Mouse (Mus musculus): Measurements from ENCODE around the gene Nr6a1.
A peak's percentile ranks its signal among the peaks of the same experiment; 100 is the strongest.

The Nr6a1 gene

DNA sequence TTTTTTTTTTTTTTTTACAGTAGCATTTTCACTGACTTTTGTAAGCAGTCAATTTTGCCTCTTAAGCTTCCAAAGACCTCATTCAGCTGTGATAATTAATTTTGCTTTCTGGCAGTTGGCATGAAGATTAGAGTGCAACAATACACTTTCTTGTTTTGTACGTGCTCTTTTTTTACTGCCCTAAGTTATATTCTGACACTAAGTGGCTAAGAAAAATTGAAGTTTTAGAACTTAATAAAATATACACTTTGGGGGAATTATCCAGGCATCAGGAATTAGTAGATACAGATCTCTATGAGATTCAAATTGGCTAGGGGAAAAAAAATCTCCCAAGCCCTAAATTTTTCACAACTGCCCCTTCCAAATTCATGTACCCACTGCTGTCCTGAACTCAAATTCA is 144.8 kb downstream of the Nr6a1 start:
- no peak for DNase-seq (ENCODE audit: low spot score in 2 of 2)

DNA sequence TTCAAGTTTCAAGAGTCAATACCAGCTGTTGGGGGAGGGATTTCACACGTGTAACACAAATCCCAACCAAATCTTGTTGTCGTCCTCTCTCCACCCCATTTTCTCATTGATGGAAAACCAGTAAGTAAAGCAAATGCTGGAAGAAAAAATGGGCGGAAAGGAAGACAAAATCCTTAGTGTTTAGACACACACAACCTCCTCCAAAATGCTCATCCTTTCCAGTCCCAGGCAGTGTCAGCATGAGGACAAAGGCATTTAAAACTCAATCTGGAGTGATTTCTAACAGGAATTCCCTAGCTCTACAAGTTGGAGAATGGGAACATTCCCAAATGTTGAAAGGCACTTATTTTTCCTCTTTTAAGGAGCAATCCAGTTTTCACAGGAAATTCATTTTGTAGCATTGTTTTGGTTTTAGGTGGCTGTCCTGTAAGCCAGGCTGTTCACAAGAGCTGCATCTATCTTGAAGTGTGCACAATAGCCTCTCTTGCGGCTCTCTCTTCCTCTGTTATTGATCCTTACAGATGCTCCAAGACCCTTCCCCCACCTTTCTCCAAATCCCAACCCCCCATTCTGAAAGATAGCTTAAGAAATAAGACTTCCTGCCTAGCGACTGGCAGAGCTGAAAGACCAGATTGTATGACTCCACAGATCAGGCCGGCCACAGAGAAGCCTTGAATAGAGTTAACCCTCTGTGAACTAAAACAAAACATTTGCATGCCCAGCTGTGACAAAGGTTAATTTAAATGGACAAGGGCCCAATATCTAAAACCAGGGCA is 145.4 kb downstream of the Nr6a1 start:
- DNase-seq (ENCODE audit: low spot score in 2 of 2): no peak

GRCm38 (mm10) chr2:38779939-38780338 is 147.5 kb downstream of the Nr6a1 start:
- no peak for DNase-seq (ENCODE audit: low spot score in 2 of 2)

DNA sequence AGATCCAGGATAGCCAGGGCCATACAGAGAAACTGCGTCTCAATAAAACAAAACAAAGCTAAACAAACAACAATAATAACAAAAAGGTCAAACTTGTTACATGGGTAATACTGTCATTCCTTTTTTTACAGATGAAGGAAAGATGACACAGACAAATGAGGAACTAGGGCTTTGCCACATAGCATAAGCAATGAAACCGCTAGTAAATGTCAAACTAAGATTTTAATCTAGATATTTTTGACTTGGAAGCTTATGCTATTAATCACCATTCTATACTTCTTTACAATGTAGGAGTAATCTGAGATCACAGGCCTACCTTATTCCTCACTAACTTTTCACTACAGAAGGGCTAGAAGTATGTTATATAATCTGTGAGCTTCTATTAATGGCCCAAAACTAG is 150.2 kb downstream of the Nr6a1 start:
- no peak for DNase-seq (ENCODE audit: low spot score in 2 of 2)

GRCm38 (mm10) chr2:38774936-38775335 is 152.6 kb downstream of the Nr6a1 start:
- no peak for DNase-seq (ENCODE audit: low spot score in 2 of 2)

GRCm38 (mm10) chr2:38771478-38771797 is 156.1 kb downstream of the Nr6a1 start:
- no peak for DNase-seq (ENCODE audit: low spot score in 2 of 2)

GRCm38 (mm10) chr2:38770772-38771477 is 156.6 kb downstream of the Nr6a1 start:
- DNase-seq (ENCODE audit: low spot score in 2 of 2): no peak

- DNase-seq (ENCODE audit: low spot score in 2 of 2): no peak
These were observed 160.1 kb downstream of the Nr6a1 start for GRCm38 (mm10) chr2:38767177-38767931.

GRCm38 (mm10) chr2:38739847-38740246 is 187.6 kb downstream of the Nr6a1 start:
- no peak for DNase-seq (ENCODE audit: low spot score in 2 of 2)

DNA sequence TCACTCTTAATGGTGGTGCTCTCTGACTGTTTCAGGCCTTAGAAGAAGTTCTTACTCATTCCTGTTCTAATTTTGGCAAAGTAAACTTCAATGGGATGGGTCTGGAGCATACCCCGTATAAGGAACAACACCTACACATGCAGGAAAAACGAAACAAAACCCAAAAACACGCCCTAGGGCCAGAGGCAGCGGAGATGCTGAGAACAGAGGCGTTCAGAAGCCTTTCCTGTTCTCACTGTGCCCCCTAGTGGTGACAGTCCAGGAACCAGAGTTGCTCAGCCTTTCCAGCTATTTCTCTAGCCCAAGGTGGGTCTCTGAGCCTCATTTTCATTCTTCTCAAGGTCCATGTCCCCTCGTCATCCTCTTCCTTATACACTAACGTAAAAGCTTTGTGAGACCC is 188.1 kb downstream of the Nr6a1 start:
- DNase-seq (ENCODE audit: low spot score in 2 of 2): peak in 1 of 2 experiments; percentile 68

DNA sequence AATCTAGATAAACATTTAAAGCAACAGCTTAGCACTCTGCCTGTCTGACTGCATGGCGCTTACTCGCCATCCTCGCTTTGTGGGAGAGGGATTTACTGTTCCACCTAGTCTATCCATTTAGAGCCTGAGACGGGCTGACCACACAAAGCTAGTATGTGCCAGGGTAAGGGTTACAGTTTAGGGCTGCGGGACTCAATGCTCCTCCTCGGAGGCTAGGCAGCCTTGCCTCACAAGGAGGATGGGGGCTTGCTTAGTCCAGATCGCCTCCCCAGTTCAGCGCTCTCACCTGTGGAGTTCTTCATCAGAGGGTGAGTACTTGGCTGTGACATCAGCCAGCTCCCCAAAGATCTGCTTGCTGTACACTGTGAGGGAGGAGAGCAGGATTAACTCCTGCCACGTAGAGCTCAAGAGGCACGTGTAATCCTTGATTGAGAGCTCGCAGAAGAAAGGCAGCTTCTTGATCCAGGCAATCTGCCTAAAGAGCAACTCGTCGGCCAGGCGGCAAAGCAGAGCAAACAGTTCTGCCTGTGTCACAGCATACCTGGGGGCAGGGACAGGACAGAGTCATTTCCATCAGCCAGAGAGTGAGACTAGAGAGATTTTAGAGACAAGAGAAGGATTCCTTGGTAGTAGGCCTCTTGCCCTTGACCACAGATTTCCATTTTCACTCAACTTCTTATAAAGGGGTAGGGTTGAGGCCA is 188.7 kb downstream of the Nr6a1 start:
- no peak for DNase-seq (ENCODE audit: low spot score in 2 of 2)

DNA sequence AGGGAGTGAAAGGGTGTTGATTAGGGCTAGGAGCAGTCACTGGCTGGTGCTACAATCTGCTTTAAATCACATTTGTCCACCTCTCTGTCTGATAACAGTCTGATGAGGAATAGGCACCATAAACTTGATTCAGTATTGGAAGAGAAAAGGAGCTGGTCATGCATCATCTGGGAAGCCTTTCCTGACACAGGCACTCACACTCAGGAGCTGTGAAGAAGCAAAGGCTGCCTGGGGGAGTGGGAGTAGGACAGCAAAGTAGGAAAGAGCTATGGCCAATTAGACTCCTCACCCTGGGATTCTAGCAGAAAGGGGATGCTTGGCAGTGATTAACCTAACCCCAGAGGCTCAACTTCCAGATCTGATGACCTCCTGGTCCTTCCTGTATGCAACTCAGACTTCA is 191.7 kb downstream of the Nr6a1 start:
- DNase-seq (ENCODE audit: low spot score in 2 of 2): no peak

DNA sequence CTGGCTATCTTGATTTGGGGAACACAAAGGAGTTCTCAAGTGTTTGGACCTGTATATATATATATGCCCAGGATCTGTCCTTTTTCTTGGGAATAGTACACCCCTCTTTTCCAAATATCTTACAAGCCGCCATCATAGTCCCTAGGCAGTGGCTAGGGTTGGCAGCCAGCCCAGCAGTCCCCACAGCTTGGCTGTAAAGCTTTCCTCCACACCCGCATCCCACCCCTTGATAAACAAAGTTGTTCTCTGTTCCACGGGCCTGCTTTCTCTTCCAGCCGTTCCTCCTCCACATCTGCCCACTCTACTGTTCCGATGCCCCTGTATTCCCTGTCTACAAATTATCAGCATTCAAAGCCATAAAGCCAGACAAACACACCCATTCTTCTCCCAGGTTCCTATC is 192.8 kb downstream of the Nr6a1 start:
- DNase-seq (ENCODE audit: low spot score in 2 of 2): no peak

GRCm38 (mm10) chr2:38730331-38730827 is 197.1 kb downstream of the Nr6a1 start:
- no peak for DNase-seq (ENCODE audit: low spot score in 2 of 2)

DNA sequence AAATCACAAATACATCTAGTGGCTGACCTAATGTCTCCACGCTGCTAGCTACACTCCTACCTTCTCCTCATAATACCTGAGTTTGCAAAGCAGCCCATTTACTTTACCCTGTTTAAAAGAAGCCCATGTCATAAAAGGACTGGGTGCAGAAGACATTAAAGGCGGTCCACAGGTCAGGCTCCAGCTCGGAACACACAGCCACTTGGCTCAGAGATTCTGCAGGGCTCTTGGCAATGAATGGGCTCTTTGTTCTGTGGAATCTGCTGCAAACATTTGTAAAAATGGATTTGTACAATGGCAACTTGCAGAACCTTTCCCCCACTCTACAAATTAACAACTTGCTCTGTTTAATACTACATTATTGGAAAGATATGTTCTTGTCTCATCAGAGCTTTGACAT is 202.1 kb downstream of the Nr6a1 start:
- DNase-seq (ENCODE audit: low spot score in 2 of 2): no peak

GRCm38 (mm10) chr2:38723378-38723777 is 204.1 kb downstream of the Nr6a1 start:
- DNase-seq (ENCODE audit: low spot score in 2 of 2): no peak

DNA sequence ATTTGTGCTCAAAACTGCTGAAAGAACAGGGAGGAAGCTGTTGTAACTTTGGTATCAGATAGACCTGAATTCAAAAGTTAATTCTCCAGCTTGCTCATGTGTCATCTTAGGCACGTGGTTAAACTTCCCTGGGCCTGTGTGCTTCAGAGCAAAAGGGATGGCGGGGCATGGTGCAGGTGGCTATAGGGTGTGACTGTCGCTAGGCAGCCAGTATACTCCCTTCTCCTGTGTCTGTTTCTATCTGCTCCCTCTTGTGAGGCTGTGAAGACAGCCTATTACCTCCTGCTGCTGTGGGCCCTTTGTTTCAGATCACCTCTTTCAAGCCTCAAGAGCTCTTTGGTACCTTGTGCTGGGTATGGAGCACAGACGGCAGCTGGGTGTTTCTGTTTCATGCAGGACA is 205.4 kb downstream of the Nr6a1 start:
- DNase-seq (ENCODE audit: low spot score in 2 of 2): no peak

- DNase-seq (ENCODE audit: low spot score in 2 of 2): no peak
These were observed 206.8 kb downstream of the Nr6a1 start for GRCm38 (mm10) chr2:38720661-38721060.

DNA sequence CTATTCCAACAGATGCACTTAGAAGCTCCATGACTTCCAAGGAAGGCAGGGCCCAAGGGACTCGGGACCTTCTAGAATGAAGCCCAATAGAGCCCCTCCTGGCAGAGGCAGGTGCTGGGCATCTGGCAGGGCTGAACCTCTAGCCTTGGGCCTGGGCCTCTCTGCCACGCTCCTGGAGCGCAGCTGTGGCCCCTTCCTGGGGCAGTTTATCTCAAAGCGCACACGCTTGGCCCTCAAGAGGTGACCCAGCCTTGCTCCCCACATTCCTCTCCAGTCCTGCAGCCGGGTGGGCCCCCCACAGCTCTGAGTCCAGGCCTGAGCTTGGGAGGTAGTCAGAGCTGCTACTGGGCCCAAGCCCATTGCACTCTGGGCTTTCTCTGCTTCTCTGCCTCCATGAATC is 208.1 kb downstream of the Nr6a1 start:
- no peak for DNase-seq (ENCODE audit: low spot score in 2 of 2)

GRCm38 (mm10) chr2:38718676-38719075 is 208.8 kb downstream of the Nr6a1 start:
- DNase-seq (ENCODE audit: low spot score in 2 of 2): no peak

DNA sequence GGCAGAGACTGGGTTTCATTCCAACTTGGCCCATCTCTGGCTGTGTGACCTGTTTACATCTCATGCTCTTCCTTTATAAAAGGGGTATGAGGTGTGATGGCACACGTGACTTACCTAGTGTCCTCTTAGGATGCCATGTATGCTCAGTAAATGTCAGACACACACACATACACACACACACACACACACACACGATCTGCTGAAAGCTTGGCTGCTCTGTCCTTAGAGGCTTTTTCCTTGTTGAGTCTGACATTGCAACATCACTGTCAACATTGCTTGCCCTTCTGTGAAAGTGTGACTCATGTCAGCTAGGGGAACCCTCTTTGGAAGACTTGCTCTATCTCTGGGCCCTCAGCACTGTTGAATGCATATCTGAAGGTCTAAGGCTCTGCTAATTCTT is 210.1 kb downstream of the Nr6a1 start:
- no peak for DNase-seq (ENCODE audit: low spot score in 2 of 2)

DNA sequence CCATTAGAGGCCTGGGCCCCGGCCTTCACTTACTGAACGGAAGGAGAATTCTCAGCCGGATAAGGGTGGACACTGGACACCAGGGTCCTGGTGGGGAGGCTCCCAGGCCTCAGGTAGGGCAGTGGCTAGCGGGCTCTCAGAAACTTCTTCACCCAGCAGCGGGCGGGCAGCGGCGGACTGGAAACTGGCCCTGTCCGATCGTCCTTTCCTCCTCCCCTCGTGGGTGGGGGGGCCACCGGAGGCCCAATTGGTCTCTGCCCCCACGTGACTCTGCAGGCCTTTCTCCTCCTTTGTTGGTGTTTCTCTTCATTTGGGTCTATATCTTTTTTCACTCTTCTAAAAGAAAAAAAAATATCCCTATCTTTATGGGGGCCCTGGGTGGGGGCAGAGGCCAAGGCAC is 213.2 kb downstream of the Nr6a1 start, which contains the start of gene Nr5a1:
Gene Nr5a1, minus strand, starts transcription at position 219 of the 400 bp plus-strand sequence.
- DNase-seq (ENCODE audit: low spot score in 2 of 2): no peak

All from frontal cortex, postnatal 10 days (tissue).